Mouse (Mus musculus) E14TG2a.4 (cell line): Measurements from ENCODE around the gene Kif26b.

Experiments
- CTCF ChIP-seq: conservative IDR thresholded peaks from 2 replicates; pipeline ENCODE4 v1.5.1; 2014; ENCODE audit warnings: low read length
- NANOG ChIP-seq: IDR thresholded peaks from 2 replicates; pipeline ENCODE4 v1.6.1; 2014; ENCODE audit warnings: borderline replicate concordance, low read length, mixed read lengths
- POU5F1 ChIP-seq: IDR thresholded peaks from 2 replicates; pipeline ENCODE4 v1.6.1; 2014; ENCODE audit warnings: low read length, borderline replicate concordance

GRCm38 (mm10) chr1:178863756-178864155 lies 334.8 kb downstream of the Kif26b start:
- TF ChIP-seq POU5F1 = no peak
- TF ChIP-seq CTCF = no peak
- no peak for TF ChIP-seq NANOG
